Mouse (Mus musculus) lung, postnatal 25 days (tissue): ENCODE measurements around the gene Nup153.

Experiments
- DNase-seq: peaks from one replicate; pipeline ENCODE4 v3.0.0; 2022; ENCODE audit warnings: low spot score

Gene Nup153

GRCm38 (mm10) chr13:46669620-46670271 lies 58.0 kb downstream of the Nup153 start:
- DNase-seq, result no peak

- DNase-seq, result peak; percentile 88
Measured at GRCm38 (mm10) chr13:46669048-46669619, 58.6 kb downstream of the Nup153 start, which contains the start of gene Fam8a1. Gene Fam8a1, plus strand, starts transcription at chr13:46669522.

GRCm38 (mm10) chr13:46663461-46663964 lies 64.2 kb downstream of the Nup153 start:
- DNase-seq, result peak; percentile 32

DNA sequence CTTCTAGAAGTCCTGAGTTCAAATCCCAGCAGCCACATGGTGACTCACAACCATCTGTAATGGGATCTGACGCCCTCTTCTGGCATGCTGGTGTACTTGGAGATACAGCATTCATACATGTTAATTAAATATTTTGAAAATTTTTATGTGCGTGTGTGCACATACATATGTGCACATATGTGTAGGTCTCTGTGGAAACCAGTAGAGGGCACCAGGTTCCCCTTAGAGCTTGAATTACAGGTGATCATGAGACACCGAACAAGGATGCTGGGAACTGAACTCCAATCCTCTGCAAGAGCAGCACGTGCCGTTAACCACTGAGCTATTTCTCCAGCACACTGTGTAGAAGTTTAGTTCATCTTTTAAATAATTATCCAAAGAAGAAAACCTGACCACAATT lies 68.5 kb downstream of the Nup153 start:
- DNase-seq, result no peak

DNA sequence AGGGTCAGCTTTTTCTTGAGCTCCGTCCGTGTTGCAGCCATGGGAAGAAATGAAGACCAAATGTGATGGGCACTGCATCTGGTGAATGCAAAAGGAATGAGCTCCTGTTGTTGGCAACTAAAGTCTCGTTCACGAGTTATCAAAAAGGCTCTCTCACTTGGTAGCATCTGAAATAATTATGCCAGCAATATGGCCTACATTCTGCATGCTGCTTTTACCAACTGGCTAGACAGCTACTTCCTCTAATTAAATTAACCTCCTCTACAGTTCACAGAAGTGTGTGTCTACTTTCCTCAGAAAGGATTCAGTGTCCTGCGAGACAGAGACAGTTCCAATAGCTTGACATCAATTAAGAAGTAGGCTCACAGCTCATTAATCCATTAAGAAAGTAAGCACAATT lies 73.2 kb downstream of the Nup153 start:
- DNase-seq, result no peak

- DNase-seq, result no peak
Measured at GRCm38 (mm10) chr13:46653671-46654070, 74.1 kb downstream of the Nup153 start.

- no peak for DNase-seq
Measured at GRCm38 (mm10) chr13:46652671-46653070, 75.1 kb downstream of the Nup153 start.

DNA sequence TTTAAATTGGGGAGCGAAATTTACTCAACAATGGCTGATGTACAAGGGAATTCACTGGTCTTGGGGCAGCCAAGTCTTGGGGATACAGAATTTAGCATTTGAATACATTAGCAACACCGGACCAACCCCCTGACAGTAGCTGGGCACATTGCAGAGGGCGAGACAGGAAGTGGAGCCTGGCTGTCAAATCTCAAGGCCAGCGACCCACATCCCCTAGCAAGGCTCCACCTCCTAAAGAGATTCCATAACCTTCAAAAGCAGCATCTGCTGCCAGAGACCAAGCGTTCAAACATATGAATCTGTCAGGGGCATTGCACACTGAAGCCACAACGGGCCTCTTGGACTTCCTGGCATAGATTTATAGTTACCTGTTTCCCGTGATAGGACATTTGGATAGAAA lies 75.9 kb downstream of the Nup153 start:
- no peak for DNase-seq

DNA sequence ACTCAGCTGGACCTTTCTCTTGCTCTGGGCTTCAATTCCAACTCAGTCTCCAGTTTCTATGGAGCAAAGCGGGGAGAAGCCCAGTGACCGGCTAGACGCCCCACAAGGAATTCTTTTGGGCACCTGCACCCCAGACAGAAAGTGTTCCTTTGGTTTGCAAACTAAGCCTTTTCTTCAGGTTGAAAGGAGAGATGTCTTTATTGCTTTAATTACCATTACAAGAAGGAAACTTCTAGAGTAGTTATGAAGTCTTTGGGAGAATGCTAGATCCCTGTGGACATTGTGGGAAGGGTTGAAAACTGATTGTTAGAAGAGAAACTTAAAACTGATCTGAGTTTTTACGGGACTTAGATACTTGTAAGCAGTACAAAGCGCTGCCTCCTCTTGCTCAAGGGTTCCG lies 82.3 kb downstream of the Nup153 start:
- DNase-seq, result no peak

- no peak for DNase-seq
Measured at GRCm38 (mm10) chr13:46644175-46644574, 83.6 kb downstream of the Nup153 start.

- DNase-seq, result no peak
Measured at GRCm38 (mm10) chr13:46642318-46642717, 85.4 kb downstream of the Nup153 start.

DNA sequence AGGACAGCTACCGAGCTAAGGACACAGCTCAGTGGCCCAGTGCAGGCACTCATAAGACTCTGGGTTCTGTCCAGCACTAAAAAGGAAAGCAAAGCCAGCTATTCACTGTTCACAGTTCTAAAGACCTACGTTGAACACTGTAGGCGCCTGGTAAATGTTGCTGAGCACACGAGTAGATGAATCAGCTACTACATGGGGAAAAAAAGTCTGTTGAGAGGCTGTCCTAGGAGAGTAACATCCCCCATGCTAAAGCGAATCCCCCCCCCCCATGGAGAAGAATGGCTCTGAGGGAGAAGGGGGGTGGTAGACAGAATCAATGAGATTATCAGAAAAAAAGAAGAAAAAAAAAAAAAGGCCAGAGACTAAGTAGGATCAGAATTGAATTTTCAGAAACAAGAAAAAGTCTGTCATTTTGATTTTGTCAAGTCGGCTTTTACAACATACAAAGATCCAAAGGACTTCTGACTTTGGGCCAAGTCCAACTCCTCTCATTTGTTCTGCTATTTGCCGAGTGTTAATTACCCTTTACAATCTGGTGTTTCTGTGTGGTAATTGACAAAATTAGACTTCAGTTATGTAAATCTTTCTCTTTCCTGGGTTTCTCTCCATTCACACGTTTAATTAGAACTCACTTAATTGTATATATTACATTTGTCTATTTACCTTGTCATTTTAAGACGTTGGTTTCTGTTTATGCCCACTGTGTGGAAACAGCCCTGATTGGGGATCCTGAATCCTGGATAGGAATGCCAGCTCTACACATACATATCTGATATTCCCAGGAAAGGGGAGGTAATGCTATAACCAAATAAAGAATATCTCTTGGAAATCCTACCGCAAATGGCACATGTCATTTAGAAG lies 86.9 kb downstream of the Nup153 start:
- no peak for DNase-seq

DNA sequence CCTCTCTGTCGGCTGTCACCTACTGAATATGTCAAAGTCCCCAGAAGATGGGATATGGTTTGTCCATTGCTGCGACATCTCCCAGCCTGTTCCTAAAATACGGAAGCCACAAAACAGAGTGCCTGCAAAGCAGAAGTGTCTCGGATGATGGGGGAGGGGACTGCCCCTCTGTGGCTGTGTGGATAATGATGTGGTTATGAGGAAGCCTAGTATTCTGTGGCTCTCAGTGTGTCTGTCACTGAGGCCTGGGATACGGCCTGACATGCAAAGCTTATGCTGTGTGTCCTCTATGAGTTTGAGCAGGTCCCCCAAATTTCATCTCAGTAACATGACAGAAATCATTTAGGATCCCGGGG lies 93.6 kb downstream of the Nup153 start:
- DNase-seq, result peak; percentile 7

- DNase-seq, result no peak
Measured at GRCm38 (mm10) chr13:46633320-46634132, 94.2 kb downstream of the Nup153 start.

DNA sequence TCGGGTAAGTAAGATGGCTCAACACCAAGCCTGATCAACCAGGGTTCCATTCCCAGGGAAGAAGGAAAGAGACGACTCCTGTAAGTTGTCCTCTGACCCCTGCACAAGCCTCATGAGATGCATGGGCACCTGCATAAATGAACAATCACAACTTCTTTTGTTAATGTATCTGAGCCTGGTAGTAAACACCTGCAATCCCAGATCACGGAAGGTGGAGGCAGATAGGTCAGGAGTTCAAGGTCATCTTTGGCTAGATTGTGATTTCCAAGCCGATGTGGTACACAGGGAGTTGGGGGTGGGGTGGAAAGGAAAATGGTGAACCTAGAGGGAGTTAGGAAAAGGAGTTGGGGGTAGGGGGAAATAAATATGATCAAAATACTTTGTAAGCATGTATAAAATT lies 94.9 kb downstream of the Nup153 start:
- DNase-seq, result no peak
